Mouse (Mus musculus) midbrain, embryonic 16.5 days (tissue): ENCODE results near the gene Rgs10. TPM values are rescaled to one million over a fixed set of nuclear protein-coding genes. Genes with fewer than 3 reads are reported as not detected.

Experiments
- ATAC-seq: fragments of 200-750 bp; cut with Nextera tagmentation; 2 replicates; pipeline ENCODE4 v1.8.0; 2017; ENCODE audit warnings: moderate TSS enrichment
- H3K27ac ChIP-seq: fragments of 300-500 bp; sonication (generic); 2 replicates; pipeline ENCODE4 v1.5.1; 2014; ENCODE audit warnings: mild to moderate bottlenecking, low read length, mixed read lengths
- H3K27me3 ChIP-seq: fragments of 300-500 bp; sonication (generic); 2 replicates; pipeline ENCODE4 v1.6.1; 2014; ENCODE audit warnings: low read depth, low read length, mixed read lengths; ENCODE audit not compliant: control insufficient read depth, insufficient read depth
- H3K36me3 ChIP-seq: fragments of 300-500 bp; sonication (generic); 2 replicates; pipeline ENCODE4 v1.6.1; 2014; ENCODE audit warnings: mild to moderate bottlenecking, low read length, moderate library complexity, mixed read lengths; ENCODE audit not compliant: control insufficient read depth, insufficient read depth
- H3K4me1 ChIP-seq: fragments of 300-500 bp; sonication (generic); 2 replicates; pipeline ENCODE4 v1.6.1; 2014; ENCODE audit warnings: mild to moderate bottlenecking, low read length, mixed read lengths; ENCODE audit not compliant: control insufficient read depth, insufficient read depth
- H3K4me2 ChIP-seq: fragments of 300-500 bp; sonication (generic); 2 replicates; pipeline ENCODE4 v1.6.1; 2014; ENCODE audit warnings: mild to moderate bottlenecking, low read length, mixed read lengths
- H3K4me3 ChIP-seq: fragments of 300-500 bp; sonication (generic); 2 replicates; pipeline ENCODE4 v1.5.1; 2014; ENCODE audit warnings: low read depth, mild to moderate bottlenecking, low read length, moderate library complexity, mixed read lengths
- H3K9ac ChIP-seq: fragments of 300-500 bp; sonication (generic); 2 replicates; pipeline ENCODE4 v1.6.1; 2014; ENCODE audit warnings: low read depth, low read length, mixed read lengths
- H3K9me3 ChIP-seq: fragments of 300-500 bp; sonication (generic); replicated peaks from 2 replicates; pipeline ENCODE4 v1.6.1; 2014; ENCODE audit warnings: mild to moderate bottlenecking, low read length, mixed read lengths; ENCODE audit not compliant: control insufficient read depth, poor library complexity, severe bottlenecking
- WGBS: fragments of 180-500 bp; shearing (Covaris S2); extraction: QIAGEN DNeasy Blood & Tissue Kit; methylation state at CpG from one replicate; pipeline ENCODE4 v1.1.7; 2014; 5-methylcytosine and 5-hydroxymethylcytosine counted together
- polyA plus RNA-seq: library from polyadenylated mRNA; unstranded; fragments of >200 nt; fragmentation: Nextera tagmentation; extraction: Ambion mirVana; gene quantifications from 2 replicates; pipeline ENCODE4 v1.2.1, GENCODE M21; 2015

Gene Rgs10
- polyA plus RNA-seq, 1 experiment from 2014 or later: 68.6 TPM

DNA sequence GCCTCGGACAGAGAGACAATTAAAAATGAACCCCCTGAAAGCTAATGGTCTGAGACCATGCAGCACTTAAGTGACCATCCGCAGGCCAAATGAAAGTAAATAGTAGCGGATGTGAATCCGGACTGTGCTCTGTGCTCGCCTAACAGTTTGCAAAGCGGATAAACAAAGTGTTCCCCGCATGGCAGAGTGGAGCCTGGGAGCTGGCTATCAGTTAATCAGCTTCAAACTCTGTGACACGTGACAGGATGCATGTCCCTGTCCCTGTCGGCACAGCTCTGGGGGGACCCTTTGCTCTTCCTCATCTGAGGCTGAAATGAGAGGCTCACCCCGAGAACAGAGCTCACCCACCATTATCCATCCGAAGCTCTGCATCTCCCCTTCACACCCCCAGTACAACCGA, 49.2 kb downstream of the Rgs10 start:
- H3K27me3 ChIP-seq: no peaks in the 10 kb centered on the region
- no peaks in the 10 kb centered on the region for H3K9me3 ChIP-seq
- no peak overlapping the region for H3K4me2 ChIP-seq
- H3K27ac ChIP-seq: no peak overlapping the region
- H3K4me1 ChIP-seq: no peaks in the 10 kb centered on the region
- WGBS: 85% methylated on average over 12 of the region's 12 CpGs
- ATAC-seq: no peak
- no peaks in the 10 kb centered on the region; the same call in 1 of the 2 replicates for H3K36me3 ChIP-seq
- no peak overlapping the region for H3K9ac ChIP-seq
- H3K4me3 ChIP-seq: no peak overlapping the region

DNA sequence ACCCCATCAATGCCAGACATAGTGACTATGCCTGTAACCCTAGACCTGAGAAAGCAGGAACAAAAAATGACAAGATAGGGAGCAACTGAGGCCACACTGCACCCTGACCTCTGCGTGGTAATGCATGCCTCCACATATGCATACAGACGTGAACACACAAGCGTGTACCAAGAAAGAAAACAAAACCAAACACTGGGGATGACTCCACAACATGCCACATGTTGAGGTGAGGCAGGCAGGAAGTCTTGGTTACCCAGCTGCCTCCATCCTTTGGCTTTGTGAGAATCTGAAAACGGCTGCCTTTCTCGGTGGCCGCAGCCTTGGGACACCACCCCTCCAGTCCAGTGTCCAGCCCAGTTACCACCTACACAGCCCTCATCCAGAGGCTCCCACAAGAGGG, 49.7 kb downstream of the Rgs10 start:
- Histone ChIP-seq H3K27ac (no peak overlapping the region), H3K27me3 (no peaks in the 10 kb centered on the region), H3K4me1 (no peaks in the 10 kb centered on the region), H3K9me3 (no peaks in the 10 kb centered on the region), H3K36me3 (no peaks in the 10 kb centered on the region; the same call in 1 of the 2 replicates), H3K9ac (no peak overlapping the region), H3K4me2 (no peak overlapping the region), H3K4me3 (no peak overlapping the region)
- 91% methylated on average over 6 of the region's 6 CpGs for WGBS
- no peak for ATAC-seq

DNA sequence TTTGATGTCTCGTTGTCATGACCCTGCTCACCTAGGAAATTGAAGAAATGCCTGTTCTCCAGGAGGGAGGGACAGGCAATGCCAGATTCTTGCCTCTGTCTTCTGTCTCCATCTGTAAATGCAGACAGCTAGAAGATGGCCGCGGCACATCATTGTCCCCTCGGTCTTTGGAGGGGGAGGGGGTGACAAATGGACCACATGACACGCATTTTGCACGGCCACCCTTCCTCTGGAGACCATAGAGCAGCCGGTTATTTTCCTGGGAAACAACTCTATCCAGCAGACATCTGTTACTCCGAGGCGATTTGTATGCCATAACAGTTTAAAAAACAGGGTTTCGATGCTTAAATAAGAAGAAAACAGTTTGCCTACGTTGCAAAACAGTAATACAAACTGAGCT, 51.9 kb downstream of the Rgs10 start:
- Histone ChIP-seq H3K4me2 (no peak overlapping the region), H3K36me3 (no peaks in the 10 kb centered on the region), H3K27me3 (no peaks in the 10 kb centered on the region), H3K4me3 (no peak overlapping the region), H3K4me1 (no peaks in the 10 kb centered on the region), H3K9me3 (no peaks in the 10 kb centered on the region), H3K27ac (no peak overlapping the region), H3K9ac (no peak overlapping the region)
- WGBS: 76% methylated on average over 11 of the region's 11 CpGs
- ATAC-seq: no peak

DNA sequence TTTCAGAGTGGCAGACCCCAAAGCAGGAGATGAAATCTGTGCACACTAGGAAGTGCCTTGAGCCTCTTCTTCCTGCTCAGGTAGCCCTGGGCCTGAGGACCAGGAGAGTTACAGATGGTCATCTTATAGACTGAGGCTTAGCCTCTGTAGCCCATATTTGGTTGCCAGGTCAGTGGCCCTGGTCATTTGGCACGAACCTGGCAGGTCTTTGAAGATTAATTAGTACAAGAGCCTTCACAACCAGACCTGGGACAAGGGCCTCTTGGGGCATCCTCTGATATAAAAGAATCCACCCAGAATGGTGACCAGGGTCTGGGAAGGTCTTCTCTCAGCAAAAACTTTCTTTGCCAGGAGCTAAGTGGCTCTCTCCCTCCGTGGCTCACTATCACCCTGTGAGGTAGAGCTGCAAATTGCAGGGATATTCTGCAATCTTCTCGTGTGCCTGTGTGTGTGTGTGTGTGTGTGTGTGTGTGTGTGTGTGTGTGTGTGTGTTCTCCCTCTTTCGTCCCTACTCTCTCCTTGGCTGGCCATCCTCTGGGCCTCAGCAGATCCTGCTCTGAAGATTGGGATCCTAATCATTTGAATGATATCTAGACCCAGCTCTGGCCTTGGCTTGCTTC, 53.4 kb downstream of the Rgs10 start:
- Histone ChIP-seq H3K9ac (no peak overlapping the region), H3K4me2 (no peak overlapping the region), H3K27ac (no peak overlapping the region), H3K4me3 (no peak overlapping the region), H3K27me3 (no peaks in the 10 kb centered on the region), H3K36me3 (no peaks in the 10 kb centered on the region), H3K9me3 (no peaks in the 10 kb centered on the region), H3K4me1 (no peaks in the 10 kb centered on the region)
- ATAC-seq: no peak
- WGBS: 68% methylated on average over 4 of the region's 4 CpGs

DNA sequence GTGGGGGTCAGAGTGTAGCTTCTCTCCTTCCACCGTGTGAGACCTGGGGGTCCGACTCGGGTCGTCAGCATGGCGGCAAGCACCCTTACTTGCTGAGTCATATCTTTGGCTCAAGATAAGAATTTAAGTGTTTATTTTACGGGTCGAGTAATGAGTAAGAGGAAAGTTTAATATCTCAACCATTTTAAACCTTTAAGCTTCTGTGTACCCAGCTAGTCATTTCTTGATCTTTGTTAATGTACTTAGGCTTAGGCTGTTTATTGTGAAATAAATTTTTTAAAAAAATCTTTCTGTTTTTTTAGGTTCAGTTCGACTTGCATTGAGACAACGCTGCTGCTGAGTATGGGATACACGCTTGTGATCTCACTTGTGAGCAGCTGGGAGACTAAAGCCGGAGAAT, 54.0 kb downstream of the Rgs10 start:
- no peaks in the 10 kb centered on the region for H3K4me1 ChIP-seq
- ATAC-seq: no peak
- no peak overlapping the region for H3K4me3 ChIP-seq
- no peaks in the 10 kb centered on the region for H3K9me3 ChIP-seq
- H3K4me2 ChIP-seq: no peak overlapping the region
- 90% methylated on average over 11 of the region's 11 CpGs for WGBS
- no peak overlapping the region for H3K9ac ChIP-seq
- no peaks in the 10 kb centered on the region for H3K36me3 ChIP-seq
- no peaks in the 10 kb centered on the region for H3K27me3 ChIP-seq
- no peak overlapping the region for H3K27ac ChIP-seq

DNA sequence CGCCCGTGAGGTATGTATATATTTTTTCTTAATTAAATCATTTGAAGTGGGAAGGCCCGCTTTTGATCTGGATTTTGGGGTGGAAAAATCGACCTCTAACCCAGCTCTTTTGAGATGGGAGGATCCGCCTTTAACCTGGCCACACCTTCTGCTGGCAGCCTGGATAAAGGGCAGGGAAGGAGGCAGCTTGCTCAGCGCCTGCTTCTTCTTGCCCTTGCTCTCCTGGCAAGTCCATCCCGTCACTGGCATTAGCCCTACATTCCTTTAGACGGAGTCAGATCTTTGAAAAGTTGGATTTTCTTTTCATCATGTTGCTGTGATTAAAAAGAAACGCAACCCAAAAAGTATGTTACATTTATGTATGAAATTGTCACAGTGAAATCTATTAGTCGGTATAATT, 54.8 kb downstream of the Rgs10 start:
- Histone ChIP-seq H3K27me3 (no peaks in the 10 kb centered on the region), H3K9ac (no peak overlapping the region), H3K9me3 (no peaks in the 10 kb centered on the region), H3K36me3 (no peaks in the 10 kb centered on the region), H3K27ac (no peak overlapping the region), H3K4me3 (no peak overlapping the region), H3K4me2 (no peak overlapping the region), H3K4me1 (no peaks in the 10 kb centered on the region)
- WGBS: 74% methylated on average over 10 of the region's 10 CpGs
- no peak for ATAC-seq

DNA sequence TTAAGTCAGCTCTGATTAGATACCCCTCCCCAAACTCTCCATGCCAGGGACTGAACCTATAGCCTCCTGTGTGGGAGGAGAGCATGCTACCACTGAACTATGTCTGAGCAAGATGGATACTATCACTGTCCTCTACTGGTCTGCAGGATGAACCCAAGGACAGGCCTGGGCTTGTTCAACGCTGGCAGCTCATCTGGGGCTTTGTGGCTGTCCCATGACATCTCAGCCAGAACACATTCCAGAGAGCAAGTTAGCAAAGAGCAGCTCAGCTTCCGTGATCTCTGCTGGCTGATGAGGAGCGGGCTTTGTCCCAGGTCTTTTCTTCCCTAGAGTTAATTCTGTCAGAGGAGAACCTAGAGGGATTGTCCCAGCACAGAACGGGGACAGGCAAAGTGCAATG, 55.6 kb downstream of the Rgs10 start:
- Histone ChIP-seq H3K9ac (no peak overlapping the region), H3K36me3 (no peaks in the 10 kb centered on the region), H3K9me3 (no peaks in the 10 kb centered on the region), H3K27me3 (no peaks in the 10 kb centered on the region), H3K4me2 (no peak overlapping the region), H3K27ac (no peak overlapping the region), H3K4me3 (no peak overlapping the region), H3K4me1 (no peaks in the 10 kb centered on the region)
- no peak for ATAC-seq
- 68% methylated on average over 4 of the region's 4 CpGs for WGBS

DNA sequence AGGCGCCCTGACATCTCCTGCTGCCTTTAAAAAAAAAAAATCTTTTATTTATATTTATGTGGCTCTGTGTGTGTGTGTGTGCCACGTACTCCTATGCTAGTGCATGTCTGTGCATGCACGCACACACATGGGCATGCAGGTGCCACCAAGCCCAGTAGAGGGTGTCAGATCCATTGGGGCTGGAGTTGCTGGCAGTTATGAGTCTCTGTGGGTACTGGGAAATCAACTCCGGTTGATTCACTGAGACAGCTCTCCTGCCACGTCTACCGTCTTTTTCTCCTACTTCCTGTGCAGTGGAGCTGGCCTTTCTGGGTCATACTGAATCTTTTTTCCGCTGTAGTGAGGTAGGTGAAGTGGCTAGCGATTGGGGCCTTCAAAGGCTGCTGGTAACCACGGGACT, 58.8 kb downstream of the Rgs10 start:
- ATAC-seq: no peak
- no peak overlapping the region for H3K4me2 ChIP-seq
- H3K9ac ChIP-seq: no peak overlapping the region
- H3K36me3 ChIP-seq: no peaks in the 10 kb centered on the region
- WGBS: 83% methylated on average over 9 of the region's 9 CpGs
- H3K27ac ChIP-seq: no peak overlapping the region
- no peaks in the 10 kb centered on the region for H3K27me3 ChIP-seq
- H3K4me1 ChIP-seq: no peaks in the 10 kb centered on the region
- H3K9me3 ChIP-seq: no peaks in the 10 kb centered on the region
- no peak overlapping the region for H3K4me3 ChIP-seq

DNA sequence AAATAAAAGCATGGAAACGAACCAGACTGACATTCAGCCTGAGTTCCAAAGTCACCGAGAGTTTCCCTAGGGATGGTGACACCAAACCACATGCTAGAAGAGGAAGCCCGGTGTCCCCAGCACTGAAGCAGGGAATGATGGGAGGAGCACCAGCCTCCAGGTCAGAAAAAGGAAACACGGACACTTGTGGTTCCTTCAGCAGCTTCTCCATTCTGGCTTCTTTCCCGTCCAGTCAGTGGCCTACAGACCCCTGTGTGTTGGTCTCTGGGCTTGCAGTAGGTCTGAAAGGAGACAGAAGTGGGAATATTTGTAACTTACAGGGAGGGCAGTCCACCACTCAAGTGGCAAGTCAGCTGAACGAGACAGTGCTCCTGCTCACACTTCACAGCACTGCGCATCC, 59.4 kb downstream of the Rgs10 start:
- no peaks in the 10 kb centered on the region for H3K9me3 ChIP-seq
- H3K9ac ChIP-seq: no peak overlapping the region
- no peaks in the 10 kb centered on the region for H3K4me1 ChIP-seq
- WGBS: 83% methylated on average over 7 of the region's 7 CpGs
- no peak overlapping the region for H3K4me3 ChIP-seq
- H3K27ac ChIP-seq: no peak overlapping the region
- no peak for ATAC-seq
- H3K27me3 ChIP-seq: no peaks in the 10 kb centered on the region
- no peaks in the 10 kb centered on the region for H3K36me3 ChIP-seq
- H3K4me2 ChIP-seq: no peak overlapping the region
